Mouse (Mus musculus): ENCODE measurements at regions not wholly inside any gene's neighbourhood (a gene's known extent, or its start where the extent isn't known, plus 50 kb on each side); places are given as distances from the start of the nearest gene placed in this dataset.
"Not testable (repeated sequence)": the region's sequence is repeated elsewhere in the genome, so short reads cannot be mapped to it uniquely, and the experiment has no call there.

- WGBS: 89% methylated on average over 4 of the region's 4 CpGs
These were observed 174.8 kb upstream of the Hes1 start for GRCm38 (mm10) chr16:29889346-29889745.

GRCm38 (mm10) chr16:29891472-29891871 lies 172.7 kb upstream of the Hes1 start:
- no peak for DNase-seq (ENCODE audit: low read depth, low spot score)
- 94% methylated on average over 7 of the region's 7 CpGs for WGBS

More at GRCm38 (mm10) chr16:29889346-29889745, 174.8 kb upstream of the Hes1 start:
- no peak for DNase-seq (ENCODE audit: low read depth, low spot score)

GRCm38 (mm10) chr16:29893871-29894828 lies 170.0 kb upstream of the Hes1 start:
- DNase-seq (ENCODE audit: low read depth, low spot score): peak; percentile 44
- WGBS: 6% methylated on average over 21 of the region's 21 CpGs

- peak; percentile 61 for DNase-seq (ENCODE audit: low read depth, low spot score)
- WGBS: 42% methylated on average over 4 of the region's 4 CpGs
These were observed 167.8 kb upstream of the Hes1 start for GRCm38 (mm10) chr16:29896393-29896792.

GRCm38 (mm10) chr16:29903510-29903909 lies 160.7 kb upstream of the Hes1 start:
- WGBS: 12% methylated on average over 8 of the region's 8 CpGs
- no peak for DNase-seq (ENCODE audit: low read depth, low spot score)

GRCm38 (mm10) chr16:29904183-29904775 lies 159.9 kb upstream of the Hes1 start:
- no peak for DNase-seq (ENCODE audit: low read depth, low spot score)
- 72% methylated on average over 9 of the region's 9 CpGs for WGBS

DNA sequence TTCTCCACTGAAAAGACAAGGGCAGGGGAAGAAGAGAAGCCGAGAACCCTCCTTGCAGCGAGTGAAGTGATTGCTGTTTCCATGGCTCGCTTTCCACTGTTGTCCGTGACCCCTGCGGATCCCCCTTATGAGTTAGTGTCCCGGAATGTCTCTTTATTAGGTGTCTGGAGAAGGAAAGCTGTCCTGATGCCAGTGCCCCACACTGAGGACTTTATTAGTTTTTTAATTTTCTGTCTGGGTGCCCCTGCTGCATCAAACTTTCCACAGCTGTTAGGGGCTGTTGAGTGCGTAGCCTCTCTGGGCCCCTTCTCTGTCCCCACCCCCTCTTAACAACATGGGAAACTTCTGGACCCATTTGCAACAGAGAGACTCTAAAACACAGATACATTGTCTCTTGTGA lies 156.9 kb upstream of the Hes1 start:
- no peak for DNase-seq (ENCODE audit: low read depth, low spot score)
- 96% methylated on average over 7 of the region's 7 CpGs for WGBS

- 85% methylated on average over 8 of the region's 8 CpGs for WGBS
- DNase-seq (ENCODE audit: low read depth, low spot score): no peak
These were observed 156.2 kb upstream of the Hes1 start for GRCm38 (mm10) chr16:29908031-29908430.

DNA sequence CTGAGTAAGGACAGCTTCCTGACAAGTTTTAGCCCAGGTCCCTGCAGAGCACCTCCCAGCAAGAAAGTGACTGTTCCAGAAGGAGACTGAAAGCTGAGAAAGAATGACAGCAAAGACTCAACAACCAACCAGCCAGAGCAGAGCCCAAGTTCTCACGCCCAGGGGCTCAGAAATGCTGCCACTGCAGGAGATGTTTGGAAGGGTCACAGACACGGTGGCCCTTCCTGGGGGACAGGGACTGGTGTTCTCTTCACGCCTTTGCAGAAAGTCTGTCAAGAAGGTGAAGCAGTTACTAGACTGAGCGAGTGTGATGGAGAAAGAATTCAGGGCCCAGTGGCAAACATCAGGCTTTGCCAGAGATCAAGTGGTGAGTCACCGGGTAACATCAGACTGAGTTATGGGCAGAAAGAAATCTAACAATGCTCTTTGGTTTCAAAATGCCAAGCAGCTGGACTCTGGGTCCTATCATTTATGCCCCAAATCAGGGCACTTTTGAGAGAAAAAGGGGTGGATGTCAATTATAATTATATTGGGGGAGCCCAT lies 154.2 kb upstream of the Hes1 start:
- no peak for DNase-seq (ENCODE audit: low read depth, low spot score)
- WGBS: 71% methylated on average over 5 of the region's 5 CpGs

DNA sequence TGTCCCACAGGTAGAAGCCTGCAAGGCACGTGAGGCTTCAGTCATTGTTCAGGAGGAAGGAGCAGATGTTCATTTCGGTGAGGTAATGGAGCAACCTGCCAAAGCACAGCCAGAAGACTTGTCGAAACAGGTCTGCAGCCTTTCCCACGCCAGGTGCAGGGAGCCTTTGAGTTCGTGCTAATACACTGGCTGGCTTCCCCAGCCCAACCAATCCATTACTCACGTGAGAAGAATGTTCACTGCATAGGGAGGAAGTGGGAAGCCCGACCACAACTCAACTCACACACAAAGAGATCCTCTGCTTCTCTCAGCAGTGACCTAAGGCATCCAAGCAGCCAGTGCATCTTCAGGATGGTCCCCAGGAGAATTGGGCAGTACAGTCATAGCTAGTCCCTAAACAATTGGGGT lies 153.0 kb upstream of the Hes1 start:
- 31% methylated on average over 7 of the region's 7 CpGs for WGBS
- no peak for DNase-seq (ENCODE audit: low read depth, low spot score)

- DNase-seq (ENCODE audit: low read depth, low spot score): no peak
- 76% methylated on average over 8 of the region's 8 CpGs for WGBS
These were observed 150.7 kb upstream of the Hes1 start for GRCm38 (mm10) chr16:29913357-29914010.

DNA sequence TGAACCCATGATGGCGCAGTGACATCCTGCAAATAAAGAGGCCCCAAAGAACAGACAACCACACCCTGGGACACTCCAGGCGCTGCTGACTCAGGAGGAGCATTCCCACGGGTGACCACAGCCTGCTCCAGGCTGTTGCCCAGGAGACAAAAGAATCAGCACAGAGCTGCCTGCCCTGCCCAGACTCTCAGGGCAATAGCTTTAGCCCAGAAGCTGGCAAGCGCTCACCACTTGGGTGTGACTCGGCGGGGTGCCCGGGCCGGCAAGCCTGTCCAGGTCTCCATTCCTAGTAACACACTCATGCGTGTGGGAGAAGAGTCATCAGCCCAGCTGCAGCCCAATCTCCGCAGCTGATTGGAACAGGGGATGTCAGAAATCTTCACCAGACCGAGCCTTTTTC lies 148.8 kb upstream of the Hes1 start:
- DNase-seq (ENCODE audit: low read depth, low spot score): peak; percentile 60
- WGBS: 21% methylated on average over 11 of the region's 11 CpGs

DNA sequence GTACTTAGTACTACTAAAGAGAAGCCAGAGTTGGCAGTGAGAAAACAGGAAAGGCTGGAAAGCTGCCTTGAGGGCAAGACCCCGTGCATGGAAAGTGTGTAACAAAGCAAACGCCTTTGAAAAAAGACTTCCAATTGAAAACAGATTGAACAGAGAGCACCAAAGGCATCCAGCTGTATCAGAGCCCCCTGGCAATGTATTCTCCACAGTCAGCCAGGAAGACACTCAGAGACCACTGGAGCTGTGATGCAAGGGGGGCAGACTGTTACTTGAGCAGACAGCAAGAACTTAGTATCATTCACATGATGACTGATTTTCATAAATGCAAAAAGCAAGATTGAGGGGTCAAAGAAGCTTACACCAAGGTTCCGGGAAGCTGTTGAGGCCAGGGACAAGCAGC lies 146.2 kb upstream of the Hes1 start:
- DNase-seq (ENCODE audit: low read depth, low spot score): no peak
- 83% methylated on average over 3 of the region's 3 CpGs for WGBS

GRCm38 (mm10) chr16:29918396-29918795 lies 145.8 kb upstream of the Hes1 start:
- 92% methylated on average over 6 of the region's 6 CpGs for WGBS
- DNase-seq (ENCODE audit: low read depth, low spot score): no peak

DNA sequence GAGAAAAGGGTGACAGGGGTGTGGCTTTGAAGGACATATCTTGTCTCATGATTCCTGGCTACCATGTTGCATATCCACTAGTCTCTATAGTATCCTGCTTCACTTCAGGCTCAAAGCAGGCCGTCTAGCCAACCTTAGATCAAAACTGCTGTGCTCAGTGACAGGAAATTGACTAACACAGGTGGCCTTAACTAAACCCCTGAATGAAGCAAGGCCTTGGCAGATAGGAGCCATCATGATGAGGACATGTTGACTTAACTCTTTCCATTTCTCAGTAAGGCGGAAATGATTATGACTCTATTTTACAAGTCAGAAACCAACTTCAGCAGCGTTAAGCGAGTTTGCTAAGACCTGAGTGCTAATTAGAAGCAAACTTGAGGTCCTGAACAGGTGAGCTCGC lies 143.2 kb upstream of the Hes1 start:
- WGBS: 88% methylated on average over 5 of the region's 5 CpGs
- no peak for DNase-seq (ENCODE audit: low read depth, low spot score)

DNA sequence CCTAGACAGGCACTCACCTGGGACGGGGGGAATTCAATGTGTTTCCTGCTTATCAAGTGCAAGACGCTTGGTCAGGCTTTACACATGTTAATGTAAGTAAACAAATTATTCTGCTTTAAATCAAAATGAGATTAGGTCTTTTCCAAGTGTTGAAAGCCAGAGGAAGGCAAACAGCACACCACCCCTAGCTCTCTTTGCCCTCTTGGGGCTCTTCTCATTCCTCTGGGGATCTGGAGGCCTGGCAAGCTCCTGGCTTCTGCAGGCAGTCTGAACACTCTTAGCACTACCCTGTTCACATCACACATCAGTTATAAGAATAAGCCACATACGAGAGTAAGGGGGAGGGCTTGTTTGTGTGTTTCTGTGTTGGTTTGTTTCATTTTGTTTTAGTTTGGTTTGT lies 142.8 kb upstream of the Hes1 start:
- WGBS: 88% methylated on average over 3 of the region's 3 CpGs
- no peak for DNase-seq (ENCODE audit: low read depth, low spot score)

DNA sequence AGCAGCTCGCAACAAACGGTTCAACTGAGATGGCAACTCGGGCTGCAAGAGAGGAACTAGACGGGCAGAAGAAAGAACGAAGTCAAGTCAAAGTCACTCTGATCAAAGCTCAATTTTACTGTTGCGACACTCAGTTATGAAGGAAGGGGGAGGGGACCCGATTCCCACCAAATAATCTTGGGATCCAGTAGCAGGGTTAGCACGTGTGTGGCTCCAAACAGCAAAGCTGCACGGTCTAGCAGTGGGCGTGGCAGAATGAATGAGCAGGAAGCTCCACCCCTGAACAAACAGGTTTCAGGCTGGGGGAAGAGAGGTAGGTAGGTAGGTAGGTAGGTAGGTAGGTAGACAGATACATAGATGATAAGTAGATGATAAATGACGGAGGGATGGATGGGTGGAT lies 136.9 kb upstream of the Hes1 start:
- not testable (repeated sequence) for DNase-seq (ENCODE audit: low read depth, low spot score)
- 62% methylated on average over 11 of the region's 11 CpGs for WGBS

GRCm38 (mm10) chr16:29928291-29928690 lies 135.9 kb upstream of the Hes1 start:
- no peak for DNase-seq (ENCODE audit: low read depth, low spot score)
- 32% methylated on average over 4 of the region's 4 CpGs for WGBS

DNA sequence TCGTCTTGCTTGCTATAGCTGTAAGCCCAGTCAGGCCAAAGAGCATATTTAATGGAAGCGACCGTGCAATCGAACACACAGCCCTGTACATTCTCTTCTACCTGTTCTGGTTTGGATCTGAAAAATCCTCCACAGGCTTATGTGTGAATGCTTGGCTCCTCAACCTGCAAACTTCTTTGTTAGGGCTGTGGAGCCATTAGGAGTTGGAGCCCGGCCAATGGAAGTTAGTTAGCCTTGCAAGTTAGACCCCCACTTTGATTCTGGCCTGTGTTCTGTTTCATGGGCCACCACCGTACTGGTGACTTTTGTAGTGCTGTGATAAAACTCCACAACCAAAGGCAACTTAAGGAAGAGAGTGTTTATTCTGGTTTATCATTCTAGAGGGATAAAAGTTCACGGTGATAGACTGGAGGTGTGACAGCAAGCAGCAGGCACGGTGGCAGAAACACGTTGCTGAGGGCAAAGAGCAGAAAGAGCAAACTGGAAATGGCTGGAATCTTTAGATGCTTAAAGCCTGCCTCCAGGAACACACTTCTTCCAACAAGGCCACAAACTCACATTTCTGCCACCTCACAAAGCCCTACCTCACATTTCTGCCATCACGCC lies 132.3 kb upstream of the Hes1 start:
- DNase-seq (ENCODE audit: low read depth, low spot score): no peak
- 34% methylated on average over 10 of the region's 10 CpGs for WGBS

DNA sequence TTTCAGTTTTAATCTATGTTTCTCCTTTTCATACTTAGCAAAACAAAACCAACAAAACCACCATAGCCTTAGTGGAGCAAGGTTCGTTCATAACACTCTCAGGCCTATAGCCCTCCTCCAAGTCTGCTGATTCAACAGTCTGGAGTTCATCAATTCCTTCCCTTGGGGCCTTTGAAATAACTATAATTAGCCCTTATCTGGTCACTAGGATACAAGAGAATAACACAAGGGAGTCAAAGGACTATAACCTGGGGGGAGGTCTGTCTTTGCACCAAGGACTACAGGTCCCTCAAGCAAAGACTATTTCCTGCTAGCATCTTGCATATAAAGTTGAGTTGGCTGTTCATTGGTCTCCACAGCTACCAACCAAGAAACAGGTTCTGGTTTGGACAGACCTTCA lies 129.5 kb upstream of the Hes1 start:
- no peak for DNase-seq (ENCODE audit: low read depth, low spot score)
- WGBS: 64% methylated on average over 1 of the region's 1 CpGs
